Mouse (Mus musculus) G1E (cell line): ENCODE results near the gene Ctdspl.

ENCODE experiments used
- CTCF ChIP-seq: IDR thresholded peaks from 2 replicates; pipeline ENCODE4 v1.5.1; 2012; ENCODE audit warnings: low read depth, low read length, inconsistent platforms, mixed read lengths
- GATA1 ChIP-seq: IDR thresholded peaks from 2 replicates; pipeline ENCODE4 v1.6.1; 2012; ENCODE audit warnings: borderline replicate concordance, low read length, inconsistent platforms, mixed read lengths

DNA sequence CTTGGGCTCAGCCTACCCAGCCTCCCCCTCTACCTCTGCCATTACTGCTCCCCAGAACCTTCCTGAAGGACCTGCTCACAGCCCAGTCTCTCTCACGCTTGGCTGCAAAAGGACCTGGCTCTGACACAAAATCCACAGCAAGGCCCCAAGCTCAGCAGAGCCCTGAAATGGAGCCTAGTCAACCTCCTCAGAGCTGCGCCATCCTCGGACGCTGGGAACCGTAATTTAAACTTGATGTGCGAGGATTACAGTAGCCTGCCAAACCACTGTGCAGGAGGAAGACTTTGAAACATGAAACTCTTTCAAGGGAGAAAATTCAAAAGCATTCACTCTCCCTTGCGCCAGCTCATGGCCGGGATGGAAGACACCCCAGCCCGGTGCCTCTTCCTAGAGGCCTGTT lies 34.7 kb upstream of the Ctdspl start:
- TF ChIP-seq GATA1: no peak
- TF ChIP-seq CTCF: no peak
